Comparison of ENCODE assay signal across 10 mouse cellular contexts in the genomic region with DNA sequence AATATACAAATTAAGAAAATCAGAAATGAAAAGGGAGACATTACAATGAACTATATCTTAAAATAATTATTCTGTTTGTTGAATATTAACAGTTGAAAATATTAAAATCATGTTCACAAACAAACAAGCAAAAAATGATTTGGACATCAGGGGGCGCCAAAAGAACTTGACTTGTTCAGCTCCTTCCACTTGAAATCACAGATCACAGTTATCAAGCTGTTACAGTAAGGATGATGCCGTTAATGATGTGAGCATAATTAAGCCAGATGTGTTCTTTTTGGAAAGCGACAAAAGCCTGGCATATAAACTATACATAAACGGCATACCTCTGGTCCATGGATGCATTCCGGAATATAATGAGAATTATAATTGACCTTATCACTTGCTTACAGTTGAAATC. TPM values are rescaled to one million over a fixed set of nuclear protein-coding genes. Genes with fewer than 3 reads are reported as not detected.
DNase-seq lines count a peak whose midpoint lies in the region; ATAC-seq and TF ChIP-seq lines count a peak whose summit lies in the region.
"Had no signal": no experiment of that assay in that cellular context is flagged by ENCODE, and none has a peak within 500 bp of the region (broad histone marks: within the 10 kb centered on the region; RNA-seq: fewer than 3 reads in every experiment).

No protein-coding gene starts in this region.

- no peak for TF ChIP-seq POLR2A in limb, embryonic 14.5 days (IDR thresholded peaks at IDR 0.05; ENCODE audit: borderline replicate concordance, extremely low read depth, insufficient read depth, insufficient read length)

- no peak overlapping the region for H3K9ac ChIP-seq in forebrain, postnatal 0 days
- H3K9ac ChIP-seq in forebrain, embryonic 12.5 days, result no peak overlapping the region
- no peak overlapping the region for H3K9ac ChIP-seq in midbrain, embryonic 14.5 days (replicated peaks; ENCODE audit: low read length)
- no peak overlapping the region for H3K9ac ChIP-seq in midbrain, embryonic 16.5 days (ENCODE audit: low read depth, low read length)
- no peak overlapping the region for H3K9ac ChIP-seq in limb, embryonic 14.5 days (ENCODE audit: low read depth, low read length, severe bottlenecking)
- H3K9ac ChIP-seq: heart, embryonic 13.5 days had no signal

- no peak overlapping the region for H3K27ac ChIP-seq in forebrain, postnatal 0 days (ENCODE audit: low read depth, low read length)
- H3K27ac ChIP-seq in forebrain, embryonic 12.5 days, result no peak overlapping the region
- H3K27ac ChIP-seq in midbrain, embryonic 14.5 days (replicated peaks; ENCODE audit: low read depth, low read length), result no peak overlapping the region
- H3K27ac ChIP-seq in midbrain, embryonic 16.5 days (ENCODE audit: low read length), result no peak overlapping the region
- H3K27ac ChIP-seq in limb, embryonic 14.5 days (replicated peaks; ENCODE audit: low read depth, low read length), result no peak overlapping the region
- H3K27ac ChIP-seq: heart, embryonic 13.5 days had no signal

- no peak overlapping the region for H3K4me3 ChIP-seq in forebrain, postnatal 0 days (ENCODE audit: low read depth, low read length)
- no peak overlapping the region for H3K4me3 ChIP-seq in forebrain, embryonic 12.5 days (replicated peaks)
- no peak overlapping the region for H3K4me3 ChIP-seq in midbrain, embryonic 14.5 days (replicated peaks; ENCODE audit: low read depth, low read length)
- H3K4me3 ChIP-seq in midbrain, embryonic 16.5 days (ENCODE audit: low read depth, low read length), result no peak overlapping the region
- H3K4me3 ChIP-seq in limb, embryonic 14.5 days (replicated peaks; ENCODE audit: low read length), result no peak overlapping the region
- H3K4me3 ChIP-seq: heart, embryonic 13.5 days had no signal

- peak; percentile 55 for TF ChIP-seq CTCF in forebrain, postnatal 0 days (IDR thresholded peaks at IDR 0.05; ENCODE audit: low read depth)

- H3K4me1 ChIP-seq in forebrain, postnatal 0 days (ENCODE audit: insufficient read depth), result no peaks in the 10 kb centered on the region
- H3K4me1 ChIP-seq in forebrain, embryonic 12.5 days, result no peaks in the 10 kb centered on the region
- H3K4me1 ChIP-seq in midbrain, embryonic 14.5 days (ENCODE audit: control insufficient read depth, insufficient read depth, low read length), result no peaks in the 10 kb centered on the region
- no peaks in the 10 kb centered on the region for H3K4me1 ChIP-seq in midbrain, embryonic 16.5 days (ENCODE audit: control insufficient read depth, insufficient read depth, low read length)
- no peaks in the 10 kb centered on the region for H3K4me1 ChIP-seq in limb, embryonic 14.5 days (ENCODE audit: control insufficient read depth, insufficient read depth, low read length)
- H3K4me1 ChIP-seq: heart, embryonic 13.5 days had no signal

- peak; percentile 45 for DNase-seq in forebrain, postnatal 0 days
- peak; percentile 75 for DNase-seq in midbrain, embryonic 14.5 days
- DNase-seq in adipocyte (ENCODE audit: low spot score), result peak; percentile 70
- DNase-seq in limb, embryonic 14.5 days (ENCODE audit: low spot score), result peak; percentile 40
- DNase-seq in gastrocnemius, adult 8-10 months (ENCODE audit: low spot score in 2 of 2), result no peak

- ATAC-seq in forebrain, postnatal 0 days, result no peak
- no peak; the same call in 1 of the 2 replicates for ATAC-seq in forebrain, embryonic 12.5 days (ENCODE audit: low FRiP score)
- ATAC-seq in midbrain, embryonic 14.5 days (ENCODE audit: low FRiP score, low TSS enrichment), result no peak
- ATAC-seq in midbrain, embryonic 16.5 days, result no peak
- ATAC-seq in limb, embryonic 14.5 days (ENCODE audit: low FRiP score, low read depth), result no peak
- ATAC-seq in erythroid progenitor cell, adult 5-6 weeks (replicated peaks; ENCODE audit: low FRiP score, poor library complexity, severe bottlenecking), result no peak

- WGBS in forebrain, postnatal 0 days, result 41% methylated on average over 5 of the region's 5 CpGs
- 53% methylated on average over 5 of the region's 5 CpGs for WGBS in forebrain, embryonic 12.5 days
- 59% methylated on average over 5 of the region's 5 CpGs for WGBS in midbrain, embryonic 14.5 days
- 54% methylated on average over 5 of the region's 5 CpGs for WGBS in midbrain, embryonic 16.5 days
- WGBS in limb, embryonic 14.5 days, result 54% methylated on average over 5 of the region's 5 CpGs

- H3K9me3 ChIP-seq in forebrain, postnatal 0 days (ENCODE audit: low read length), result no peaks in the 10 kb centered on the region
- no peaks in the 10 kb centered on the region for H3K9me3 ChIP-seq in forebrain, embryonic 12.5 days
- H3K9me3 ChIP-seq in midbrain, embryonic 14.5 days (ENCODE audit: control insufficient read depth, low read length), result no peaks in the 10 kb centered on the region
- no peaks in the 10 kb centered on the region for H3K9me3 ChIP-seq in midbrain, embryonic 16.5 days (replicated peaks; ENCODE audit: control insufficient read depth, low read length, poor library complexity, severe bottlenecking)
- H3K9me3 ChIP-seq in limb, embryonic 14.5 days (ENCODE audit: control insufficient read depth, low read length), result no peaks in the 10 kb centered on the region
- H3K9me3 ChIP-seq: heart, embryonic 13.5 days had no signal

- H3K27me3 ChIP-seq in forebrain, postnatal 0 days (ENCODE audit: insufficient read depth, low read length), result no peaks in the 10 kb centered on the region
- H3K27me3 ChIP-seq in forebrain, embryonic 12.5 days, result no peaks in the 10 kb centered on the region
- no peaks in the 10 kb centered on the region for H3K27me3 ChIP-seq in midbrain, embryonic 14.5 days (ENCODE audit: control insufficient read depth, insufficient read depth, low read length)
- H3K27me3 ChIP-seq in midbrain, embryonic 16.5 days (ENCODE audit: control insufficient read depth, insufficient read depth, low read depth, low read length), result no peaks in the 10 kb centered on the region
- no peaks in the 10 kb centered on the region for H3K27me3 ChIP-seq in limb, embryonic 14.5 days (ENCODE audit: control insufficient read depth, insufficient read depth, low read length)
- H3K27me3 ChIP-seq: heart, embryonic 13.5 days had no signal

- H3K36me3 ChIP-seq in forebrain, postnatal 0 days (ENCODE audit: insufficient read depth), result no peaks in the 10 kb centered on the region
- no peaks in the 10 kb centered on the region for H3K36me3 ChIP-seq in forebrain, embryonic 12.5 days (replicated peaks)
- H3K36me3 ChIP-seq in midbrain, embryonic 14.5 days (ENCODE audit: control insufficient read depth, insufficient read depth, low read length), result no peaks in the 10 kb centered on the region
- H3K36me3 ChIP-seq in midbrain, embryonic 16.5 days (ENCODE audit: control insufficient read depth, insufficient read depth, low read length), result no peaks in the 10 kb centered on the region
- H3K36me3 ChIP-seq in limb, embryonic 14.5 days (ENCODE audit: control insufficient read depth, insufficient read depth, low read length), result no peaks in the 10 kb centered on the region
- H3K36me3 ChIP-seq: heart, embryonic 13.5 days had no signal

- no peak overlapping the region for H3K4me2 ChIP-seq in forebrain, postnatal 0 days (ENCODE audit: low read depth)
- H3K4me2 ChIP-seq in forebrain, embryonic 12.5 days, result no peak overlapping the region
- H3K4me2 ChIP-seq in midbrain, embryonic 14.5 days (ENCODE audit: low read length), result no peak overlapping the region
- H3K4me2 ChIP-seq in midbrain, embryonic 16.5 days (ENCODE audit: low read length), result no peak overlapping the region
- H3K4me2 ChIP-seq in limb, embryonic 14.5 days (replicated peaks; ENCODE audit: low read depth, low read length, severe bottlenecking), result no peak overlapping the region
- H3K4me2 ChIP-seq: heart, embryonic 13.5 days had no signal

RNA-seq across cellular contexts. Expression of a gene that starts 40.3 kb away (rescaled TPM):
- 0.05 TPM in 1 of 2 replicates, not detected in the other for total RNA-seq in forebrain, postnatal 0 days (2014; rRNA removed)
- polyA plus RNA-seq in forebrain, postnatal 0 days (2015; fragmentation: Nextera tagmentation; extraction: Ambion mirVana), result not detected in 2 replicates
- not detected in 2 replicates for polyA plus RNA-seq in forebrain, embryonic 12.5 days (2016; fragmentation: Nextera tagmentation; extraction: Ambion mirVana)
- 0.13 TPM in 1 of 2 replicates, not detected in the other for polyA plus RNA-seq in midbrain, embryonic 14.5 days (2014; fragmentation: Nextera tagmentation; extraction: Ambion mirVana)
- not detected in 2 replicates for polyA plus RNA-seq in midbrain, embryonic 16.5 days (2015; fragmentation: Nextera tagmentation; extraction: Ambion mirVana)
- polyA plus RNA-seq in limb, embryonic 14.5 days (2012; rRNA removed), result not detected in 2 replicates
- not detected in 2 replicates for polyA plus RNA-seq in limb, embryonic 14.5 days (2014; fragmentation: Nextera tagmentation; extraction: Ambion mirVana)
- total RNA-seq in erythroid progenitor cell, adult 5-6 weeks (2015; ENCODE audit: low replicate concordance), result not detected in 2 replicates
- not detected in 2 replicates for total RNA-seq in erythroid progenitor cell, adult 5-6 weeks (2017; ENCODE audit: low replicate concordance)
- total RNA-seq in gastrocnemius, adult 8-10 months (2022), result not detected
- polyA plus RNA-seq: heart, embryonic 13.5 days; lung, embryonic 16.5 days had no signal

Comparison
In these comparisons a context has a peak if more than half of its experiments do, and no peak if none do; other contexts are left out.
1. DNase-seq: peak in forebrain, postnatal 0 days (single experiment), midbrain, embryonic 14.5 days (single experiment), adipocyte (single experiment) and limb, embryonic 14.5 days (single experiment); none in gastrocnemius, adult 8-10 months (0 of 2).